Mouse (Mus musculus) retina, postnatal 7 days (tissue): ENCODE data around the gene Ube2e2.
A peak's percentile ranks its signal among the peaks of the same experiment; 100 is the strongest.

Experiments used
- DNase-seq: peaks from one replicate; pipeline ENCODE4 v3.0.0-alpha.2; 2012; ENCODE audit warnings: low read depth, low spot score

Gene Ube2e2

DNA sequence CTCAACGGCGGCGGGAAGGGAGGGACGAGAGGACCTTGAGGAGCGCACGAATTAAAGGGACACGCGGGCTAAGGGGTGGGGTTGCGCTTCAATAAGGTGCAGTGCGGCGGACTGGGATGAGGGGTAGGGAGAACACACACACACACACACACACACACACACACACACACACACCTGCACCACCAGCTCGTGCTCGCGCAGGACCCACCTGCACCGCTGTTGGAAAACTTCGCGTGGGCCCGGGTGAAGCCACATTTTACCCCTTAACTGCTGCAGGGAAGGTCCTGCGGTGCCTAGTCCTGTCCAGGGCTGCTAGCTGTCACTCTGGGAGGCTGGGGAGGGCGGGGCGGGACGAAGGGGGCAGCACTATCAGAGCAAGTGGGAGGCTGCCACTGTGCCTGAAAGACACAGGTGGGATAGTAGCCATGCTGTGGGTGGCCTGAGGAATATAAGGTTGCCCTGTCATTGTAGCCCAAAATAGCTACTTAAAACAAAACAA lies at the start of gene Ube2e2:
Gene Ube2e2, minus strand, starts transcription at position 321 of the 499 bp plus-strand sequence.
- peak; percentile 3 for DNase-seq

DNA sequence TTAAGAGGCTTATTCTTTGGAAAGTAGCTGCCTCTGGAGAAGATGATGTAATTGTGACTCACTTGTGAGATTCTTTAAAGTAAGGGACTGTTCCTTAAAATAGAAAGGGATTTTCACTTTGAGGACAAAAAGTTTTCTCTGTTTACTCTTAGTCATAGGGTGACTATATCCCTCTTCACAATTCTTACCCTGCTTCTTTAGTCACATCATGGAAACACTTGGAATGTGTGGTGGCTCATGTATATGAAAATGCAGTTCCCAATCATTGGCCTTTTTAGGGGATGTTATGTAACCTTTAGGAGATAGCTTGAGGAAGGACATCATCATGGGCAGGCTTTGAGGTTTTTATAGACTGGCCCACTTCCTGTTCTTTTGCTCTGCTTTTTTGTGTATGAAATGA lies 46.0 kb upstream of the Ube2e2 start:
- no peak for DNase-seq

DNA sequence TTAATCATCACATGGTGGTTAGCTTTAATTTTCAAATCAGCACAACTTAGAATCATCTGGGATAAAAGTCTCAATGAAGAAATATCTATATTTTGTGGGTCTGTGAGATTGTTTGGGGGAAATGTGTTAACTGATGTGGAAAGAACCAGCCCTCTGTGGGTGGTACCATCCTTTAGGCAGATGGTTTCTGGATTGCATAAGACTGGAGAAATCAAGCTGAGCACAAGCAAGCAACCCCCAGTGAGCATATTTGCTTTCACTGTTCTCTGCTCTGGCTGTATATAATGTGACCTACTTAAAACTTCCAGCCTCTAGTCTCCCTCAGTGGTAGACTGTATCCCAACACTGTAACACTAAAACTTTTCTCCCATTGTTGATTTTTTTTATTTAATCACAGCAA lies 9.5 kb upstream of the Ube2e2 start:
- no peak for DNase-seq

- peak; percentile 89 for DNase-seq
Observed at GRCm38 (mm10) chr14:18893121-18893946, 733 bp downstream of the Ube2e2 start.

DNA sequence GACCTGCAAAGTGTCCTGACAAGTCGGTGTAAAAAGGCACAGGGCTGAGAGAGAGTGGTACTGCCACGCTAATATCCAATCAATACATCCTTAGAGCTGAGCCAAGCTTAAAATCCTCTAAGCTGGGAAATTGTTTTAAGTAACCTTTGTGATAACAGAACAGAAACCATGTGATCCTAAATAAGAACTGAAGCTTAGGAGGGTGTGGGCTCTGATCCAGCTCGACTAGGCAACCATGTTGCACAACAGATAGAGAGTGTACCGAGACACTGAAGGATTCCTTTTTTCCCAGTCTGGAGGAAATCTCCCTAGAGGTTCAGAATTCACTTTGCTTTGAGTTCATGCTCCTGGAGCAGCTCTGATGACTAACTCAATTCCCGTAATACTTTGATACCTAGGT lies 4.5 kb downstream of the Ube2e2 start:
- no peak for DNase-seq

DNA sequence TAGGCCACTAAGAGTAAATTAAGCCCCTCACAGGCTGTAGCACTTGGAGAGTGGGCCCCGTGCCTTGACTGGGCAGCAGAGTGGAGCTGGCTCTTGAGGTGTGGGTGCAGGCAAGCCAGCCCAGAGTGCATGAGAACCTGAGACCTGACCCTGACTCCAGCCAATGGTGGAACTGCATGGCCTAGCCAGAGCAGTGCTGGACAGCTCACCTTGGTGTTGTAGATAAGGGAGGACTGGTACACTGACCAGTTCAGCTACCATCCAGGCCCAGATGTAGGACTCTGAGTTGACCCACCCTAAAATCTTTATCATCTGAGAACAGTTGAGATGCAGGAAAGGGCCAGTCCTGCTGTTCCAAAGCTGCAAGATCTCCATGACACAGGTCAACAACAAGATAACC lies 11.6 kb downstream of the Ube2e2 start:
- no peak for DNase-seq

DNA sequence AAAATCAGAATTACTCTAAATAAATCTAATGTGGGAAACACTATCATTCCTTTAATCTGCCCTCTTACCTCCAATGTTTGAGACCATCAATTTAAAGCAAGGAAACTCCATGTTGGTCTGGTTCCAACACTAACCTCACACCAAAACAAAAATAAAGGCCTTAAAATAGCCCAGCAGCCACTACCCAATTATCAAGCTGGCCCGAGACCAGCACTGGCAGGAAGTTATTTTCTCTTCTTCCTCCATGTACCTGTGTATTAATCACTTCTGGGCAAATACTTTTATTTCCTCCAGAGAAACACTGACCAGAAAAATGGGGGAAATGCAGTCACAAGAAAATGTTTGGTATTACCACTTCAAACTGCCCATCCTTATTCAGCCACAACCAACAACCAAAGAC lies 23.4 kb downstream of the Ube2e2 start:
- no peak for DNase-seq

- no peak for DNase-seq
Observed at GRCm38 (mm10) chr14:18828661-18829060, 65.4 kb downstream of the Ube2e2 start.

GRCm38 (mm10) chr14:18826753-18827152 lies 67.3 kb downstream of the Ube2e2 start:
- DNase-seq = no peak

GRCm38 (mm10) chr14:18820713-18821112 lies 73.4 kb downstream of the Ube2e2 start:
- no peak for DNase-seq

GRCm38 (mm10) chr14:18796857-18797256 lies 97.2 kb downstream of the Ube2e2 start:
- no peak for DNase-seq

GRCm38 (mm10) chr14:18795787-18796186 lies 98.3 kb downstream of the Ube2e2 start:
- no peak for DNase-seq

- DNase-seq = no peak
Observed at GRCm38 (mm10) chr14:18778993-18779675, 114.9 kb downstream of the Ube2e2 start.

DNA sequence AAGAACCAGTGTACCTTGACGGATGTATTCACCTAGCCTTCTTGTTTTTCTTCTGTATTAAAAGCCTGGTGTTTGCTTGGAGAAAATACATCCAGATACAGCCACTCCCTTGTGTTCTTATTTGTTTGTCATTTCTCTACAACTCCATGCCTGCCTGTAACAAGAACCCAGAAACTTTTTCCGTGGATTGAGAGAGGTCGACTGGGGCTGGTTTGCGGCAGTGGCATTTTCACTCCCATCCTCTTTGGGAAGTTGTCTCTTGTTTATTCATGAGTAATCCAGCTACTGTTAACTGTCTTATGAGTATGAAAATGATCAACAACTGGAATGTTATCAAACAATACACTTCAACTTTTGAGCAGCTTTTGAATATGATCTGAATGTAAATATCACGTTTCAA lies 115.8 kb downstream of the Ube2e2 start:
- no peak for DNase-seq

DNA sequence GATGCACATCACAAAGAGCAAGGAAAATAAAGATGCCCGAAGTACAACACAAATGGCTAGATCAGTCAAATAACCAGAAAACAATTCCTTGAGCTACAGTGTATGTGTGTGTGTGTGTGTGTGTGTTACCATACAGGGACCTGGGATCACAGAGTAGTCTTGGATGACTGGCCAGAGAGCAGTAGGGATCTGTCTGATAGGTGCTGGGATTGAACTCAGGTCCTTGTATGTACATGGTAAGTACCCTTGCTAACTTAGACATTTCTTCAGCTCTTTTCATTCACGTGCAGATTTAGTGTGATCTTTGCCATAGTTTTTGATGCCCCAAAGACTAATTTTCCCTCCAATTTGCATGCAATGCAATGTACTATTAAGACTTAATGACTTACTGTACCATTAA lies 117.9 kb downstream of the Ube2e2 start:
- no peak for DNase-seq

- no peak for DNase-seq
Observed at GRCm38 (mm10) chr14:18773724-18774123, 120.3 kb downstream of the Ube2e2 start.

GRCm38 (mm10) chr14:18759601-18760356 lies 134.3 kb downstream of the Ube2e2 start:
- no peak for DNase-seq

DNA sequence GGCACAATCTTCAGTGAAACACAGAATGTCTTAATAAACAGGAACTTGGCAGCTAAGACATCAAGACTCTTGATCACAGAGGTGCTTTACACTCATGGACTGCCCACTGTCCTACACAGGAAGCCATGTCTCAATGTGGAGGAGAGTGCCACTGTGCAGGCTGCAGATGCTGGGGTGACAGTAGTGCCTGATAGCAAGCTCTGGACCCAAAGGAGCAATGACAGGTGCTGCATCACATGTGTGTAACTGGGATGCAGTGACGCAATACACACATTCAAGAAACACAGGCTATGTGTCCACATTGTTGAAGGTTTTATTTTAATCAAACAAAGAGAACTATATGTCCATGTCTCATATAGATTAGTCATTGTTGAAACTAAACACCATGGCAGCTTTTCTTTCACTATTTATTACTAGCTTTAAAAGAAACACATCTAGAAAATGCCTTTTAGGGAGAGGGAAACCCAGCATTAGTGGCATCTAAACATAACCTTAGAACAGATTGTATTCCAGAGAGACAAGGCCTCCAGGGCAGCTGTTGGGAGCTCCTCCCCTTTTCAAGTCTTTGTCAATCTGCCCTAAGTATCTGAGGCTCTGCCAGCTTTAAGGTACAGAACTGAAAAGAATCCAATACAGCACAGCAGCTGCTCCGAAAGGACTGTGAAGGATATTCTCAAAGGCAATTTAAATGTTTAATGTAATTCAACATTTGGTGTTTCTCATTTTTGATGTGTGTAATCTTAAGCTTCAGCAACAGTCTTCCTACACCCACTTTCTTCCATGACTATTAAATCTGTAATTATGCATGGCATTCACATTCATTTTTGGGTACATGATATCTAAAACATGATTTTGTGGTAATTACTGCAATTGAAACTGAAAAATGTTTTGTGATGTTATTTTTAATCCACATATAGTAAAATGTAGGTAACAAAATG lies 135.2 kb downstream of the Ube2e2 start:
- DNase-seq = no peak

DNA sequence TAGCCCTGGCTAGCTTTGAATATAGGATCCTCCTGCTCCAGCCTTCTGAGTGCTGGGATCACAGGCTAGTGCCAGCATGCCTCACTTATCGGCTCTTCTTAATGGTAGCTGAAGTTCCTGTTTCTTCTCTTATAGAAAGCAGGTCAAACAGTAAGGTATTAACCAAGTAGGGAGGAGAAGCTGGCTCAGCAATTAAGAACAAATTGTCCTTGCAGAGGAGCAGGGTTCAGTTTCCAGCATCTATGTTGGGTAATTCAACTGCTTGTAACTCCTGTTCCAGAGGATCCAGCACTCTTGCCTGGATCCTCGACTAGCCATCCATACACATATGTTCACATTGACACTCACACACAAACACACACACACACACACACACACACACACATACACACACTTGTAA lies 136.1 kb downstream of the Ube2e2 start:
- no peak for DNase-seq

- DNase-seq = no peak
Observed at GRCm38 (mm10) chr14:18755410-18755809, 138.7 kb downstream of the Ube2e2 start.

DNA sequence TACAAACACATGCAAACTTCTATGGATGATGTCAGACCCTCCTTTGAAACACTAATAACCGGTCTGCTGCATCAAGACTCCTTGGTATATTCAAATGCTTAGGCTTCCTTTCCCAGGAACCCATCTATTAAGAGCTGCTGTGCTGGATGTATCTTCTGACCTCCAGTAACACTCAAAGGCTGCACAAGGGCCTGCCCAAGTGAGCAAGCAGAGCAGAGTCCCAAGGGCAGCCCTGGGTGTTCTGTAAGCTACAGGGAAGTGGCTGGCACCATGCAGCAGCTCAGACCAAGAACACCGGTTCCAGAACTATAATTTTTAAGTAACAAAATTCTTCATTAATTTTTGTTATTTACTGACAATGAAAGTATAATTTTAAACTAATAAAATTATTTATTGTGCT lies 139.5 kb downstream of the Ube2e2 start:
- no peak for DNase-seq
